Mouse (Mus musculus) kidney, postnatal 0 days (tissue): ENCODE data around the gene Slc25a33. TPM values are rescaled to one million over a fixed set of nuclear protein-coding genes. Genes with fewer than 3 reads are reported as not detected.

ENCODE experiments used
- ATAC-seq: fragments of 200-750 bp; cut with Nextera tagmentation; replicated peaks from 2 replicates; pipeline ENCODE4 v1.8.0; 2017; ENCODE audit warnings: low read depth, moderate number of reproducible peaks, moderate TSS enrichment, moderate library complexity; ENCODE audit not compliant: low FRiP score
- DNase-seq: peaks from one replicate; pipeline ENCODE4 v3.0.0-alpha.2; 2016; ENCODE audit warnings: low spot score
- H3K27ac ChIP-seq: fragments of 300-500 bp; sonication (generic); 2 replicates; pipeline ENCODE4 v1.5.1; 2014; ENCODE audit warnings: mild to moderate bottlenecking
- H3K27me3 ChIP-seq: fragments of 300-500 bp; sonication (generic); 2 replicates; pipeline ENCODE4 v1.6.1; 2014; ENCODE audit warnings: low read length, mixed read lengths; ENCODE audit not compliant: insufficient read depth
- H3K36me3 ChIP-seq: fragments of 300-500 bp; sonication (generic); 2 replicates; pipeline ENCODE4 v1.6.1; 2014; ENCODE audit warnings: low read length, mixed read lengths; ENCODE audit not compliant: insufficient read depth
- H3K4me1 ChIP-seq: fragments of 300-500 bp; sonication (generic); replicated peaks from 2 replicates; pipeline ENCODE4 v1.6.1; 2014; ENCODE audit warnings: antibody characterized with exemption, low read length, mixed read lengths; ENCODE audit not compliant: insufficient read depth
- H3K4me2 ChIP-seq: fragments of 300-500 bp; sonication (generic); 2 replicates; pipeline ENCODE4 v1.6.1; 2014; ENCODE audit warnings: mild to moderate bottlenecking, low read length, moderate library complexity, mixed read lengths
- H3K4me3 ChIP-seq: fragments of 300-500 bp; sonication (generic); replicated peaks from 2 replicates; pipeline ENCODE4 v1.5.1; 2014; ENCODE audit warnings: low read depth, low read length
- H3K9ac ChIP-seq: fragments of 300-500 bp; sonication (generic); 2 replicates; pipeline ENCODE4 v1.6.1; 2014; ENCODE audit warnings: low read depth, low read length
- H3K9me3 ChIP-seq: fragments of 300-500 bp; sonication (generic); replicated peaks from 2 replicates; pipeline ENCODE4 v1.6.1; 2016; ENCODE audit warnings: low read length, inconsistent platforms, mixed read lengths
- CTCF ChIP-seq: IDR thresholded peaks from 2 replicates; pipeline ENCODE4 v1.5.1; 2016; ENCODE audit warnings: antibody characterized with exemption, low read depth, mild to moderate bottlenecking, moderate library complexity
- WGBS: fragments of 180-500 bp; shearing (Covaris S2); extraction: QIAGEN DNeasy Blood & Tissue Kit; methylation state at CpG from one replicate; pipeline ENCODE4 v1.1.7; 2014; 5-methylcytosine and 5-hydroxymethylcytosine counted together
- polyA plus RNA-seq: library from polyadenylated mRNA; unstranded; fragments of >200 nt; fragmentation: Nextera tagmentation; extraction: Ambion mirVana; gene quantifications from 2 replicates; pipeline ENCODE4 v1.2.1, GENCODE M21; 2015

Gene Slc25a33
- polyA plus RNA-seq, 1 experiment from 2014 or later: 15.1 TPM

DNA sequence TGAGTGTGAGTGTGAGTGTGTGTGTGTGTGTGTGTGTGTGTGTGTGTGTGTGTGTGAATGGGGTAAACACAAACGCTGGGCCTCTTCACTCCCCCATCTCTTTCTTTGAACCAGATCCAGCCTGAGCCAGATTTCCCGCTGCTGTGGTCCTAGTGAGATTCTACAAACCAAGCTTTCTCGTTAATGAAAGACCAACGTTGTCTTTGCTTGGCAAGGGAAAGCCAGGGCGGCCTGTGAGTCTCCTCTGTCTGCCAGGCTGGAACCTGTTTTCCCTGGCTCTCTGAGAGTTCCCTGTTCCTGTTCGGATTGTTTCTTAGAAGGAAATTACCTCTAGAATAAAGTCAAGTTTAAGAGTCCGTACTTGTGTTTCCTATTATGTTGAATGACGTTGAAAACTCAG lies 8.9 kb upstream of the Slc25a33 start:
- Histone ChIP-seq H3K36me3 (no peaks in the 10 kb centered on the region), H3K9ac (no peak overlapping the region), H3K27ac (peak overlapping the region; percentile 82), H3K9me3 (no peaks in the 10 kb centered on the region), H3K4me2 (no peak overlapping the region), H3K4me1 (no peaks in the 10 kb centered on the region), H3K4me3 (no peak overlapping the region), H3K27me3 (no peaks in the 10 kb centered on the region)
- no peak for TF ChIP-seq CTCF
- ATAC-seq (peak; percentile 54; the same call in 1 of the 2 replicates), DNase-seq (no peak)
- WGBS: 46% methylated on average over 8 of the region's 8 CpGs

DNA sequence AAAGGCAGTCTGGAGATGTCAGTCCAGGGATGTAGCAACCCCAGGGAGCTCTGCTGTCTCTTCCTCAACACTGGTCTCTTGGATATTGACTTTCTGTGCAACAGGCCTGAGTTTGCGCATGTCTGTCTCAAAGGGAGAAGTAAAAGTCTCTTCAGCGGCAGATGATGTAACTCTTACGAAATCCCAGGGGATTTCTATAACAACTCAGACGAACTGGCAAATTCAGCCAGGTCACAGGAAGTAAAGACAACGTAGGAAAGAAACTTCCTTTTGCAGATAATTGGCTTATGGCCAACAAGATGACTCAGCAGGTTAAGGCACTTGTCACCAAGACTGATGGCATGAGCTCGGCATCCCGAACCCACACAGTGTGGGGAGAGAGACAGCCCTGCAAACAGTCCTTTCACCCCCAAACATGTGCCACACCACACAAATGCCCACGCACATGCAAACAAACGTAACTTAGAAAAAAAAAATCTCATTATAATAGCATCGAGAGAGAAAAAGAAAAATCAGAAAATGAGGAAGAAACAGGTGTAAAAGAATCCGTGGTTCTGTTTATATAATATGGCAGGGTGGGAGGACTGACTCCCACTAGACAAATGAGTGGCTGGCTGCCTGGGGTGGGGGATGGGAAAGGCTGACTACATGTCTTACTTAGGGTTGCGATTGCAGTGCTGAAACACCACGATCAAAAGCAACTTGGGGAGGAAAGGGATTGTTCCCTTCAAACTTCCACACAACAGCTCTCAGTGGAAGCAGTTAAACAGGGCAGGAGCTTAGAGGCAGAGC lies 6.7 kb upstream of the Slc25a33 start:
- H3K4me3 ChIP-seq: no peak overlapping the region
- no peaks in the 10 kb centered on the region for H3K36me3 ChIP-seq
- H3K4me2 ChIP-seq: no peak overlapping the region
- no peaks in the 10 kb centered on the region for H3K27me3 ChIP-seq
- no peaks in the 10 kb centered on the region for H3K9me3 ChIP-seq
- DNase-seq: peak; percentile 47
- no peak overlapping the region for H3K9ac ChIP-seq
- no peak for ATAC-seq
- no peak overlapping the region for H3K27ac ChIP-seq
- TF ChIP-seq CTCF: no peak
- H3K4me1 ChIP-seq: peaks cover 3% of the 10 kb centered on the region; the same call in 1 of the 2 replicates
- WGBS: 44% methylated on average over 13 of the region's 13 CpGs

DNA sequence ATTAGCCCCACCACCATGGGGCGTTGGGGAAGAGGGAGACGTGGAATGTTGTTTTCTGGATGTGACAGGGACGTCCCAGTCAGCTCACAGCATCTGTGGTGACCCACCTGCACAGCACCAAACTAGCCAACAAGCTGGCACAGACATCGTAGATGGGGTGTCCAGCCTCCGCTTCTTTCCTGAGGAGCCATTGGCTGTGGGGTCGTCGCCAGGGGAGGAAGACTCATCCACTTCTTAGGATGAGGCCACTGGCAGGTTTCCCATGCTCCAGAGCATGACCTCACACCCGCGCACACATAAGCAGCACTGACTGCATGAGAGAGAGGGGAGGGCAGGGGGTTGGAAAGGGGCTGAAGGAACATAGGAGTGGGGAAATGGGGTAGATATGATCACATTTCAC lies 5.9 kb upstream of the Slc25a33 start:
- H3K4me2 ChIP-seq: no peak overlapping the region
- no peak for TF ChIP-seq CTCF
- no peaks in the 10 kb centered on the region for H3K9me3 ChIP-seq
- H3K36me3 ChIP-seq: no peaks in the 10 kb centered on the region
- H3K4me1 ChIP-seq: peaks cover 8% of the 10 kb centered on the region; the same call in 1 of the 2 replicates
- no peak overlapping the region for H3K9ac ChIP-seq
- H3K27me3 ChIP-seq: no peaks in the 10 kb centered on the region
- H3K4me3 ChIP-seq: no peak overlapping the region
- WGBS: 79% methylated on average over 9 of the region's 9 CpGs
- DNase-seq: no peak
- ATAC-seq: no peak
- H3K27ac ChIP-seq: no peak overlapping the region

GRCm38 (mm10) chr4:149777126-149777525 lies 3.0 kb upstream of the Slc25a33 start:
- H3K4me2 ChIP-seq: no peak overlapping the region
- no peaks in the 10 kb centered on the region for H3K36me3 ChIP-seq
- no peaks in the 10 kb centered on the region for H3K27me3 ChIP-seq
- DNase-seq (no peak), ATAC-seq (no peak)
- 84% methylated on average over 9 of the region's 9 CpGs for WGBS
- no peak for TF ChIP-seq CTCF
- no peak overlapping the region for H3K27ac ChIP-seq
- H3K4me1 ChIP-seq: peaks cover 19% of the 10 kb centered on the region
- no peak overlapping the region for H3K4me3 ChIP-seq
- no peaks in the 10 kb centered on the region for H3K9me3 ChIP-seq
- no peak overlapping the region for H3K9ac ChIP-seq

DNA sequence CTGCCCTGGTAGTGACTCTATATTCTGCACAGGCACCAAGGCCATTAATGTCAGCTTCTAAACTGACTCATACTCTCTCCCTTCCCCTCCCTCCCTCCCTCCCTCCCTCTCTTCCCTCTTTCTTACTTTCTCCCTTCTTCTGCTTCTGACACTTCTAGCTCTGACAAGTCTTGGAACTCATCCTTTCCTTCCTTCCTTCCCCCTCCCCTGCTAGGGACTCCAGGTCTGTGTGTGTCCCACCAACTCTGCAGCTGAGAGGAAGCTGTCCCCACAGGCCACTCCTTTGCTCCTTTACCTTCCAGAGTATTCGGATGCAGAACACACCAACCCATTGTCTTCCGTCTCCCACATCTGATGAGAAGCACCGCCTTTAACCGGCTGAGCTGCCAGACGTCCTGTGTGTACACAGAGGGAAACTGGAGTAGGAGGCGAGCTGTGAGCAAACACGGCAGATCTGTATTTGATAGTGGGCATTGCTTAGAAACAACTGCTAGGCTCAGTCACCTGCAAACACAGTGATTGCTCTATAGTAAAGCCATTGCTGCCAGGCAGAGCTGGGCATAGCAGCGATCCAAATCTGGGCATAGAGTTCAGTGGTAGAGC lies 1.8 kb upstream of the Slc25a33 start:
- Histone ChIP-seq H3K4me2 (no peak overlapping the region), H3K4me1 (peaks cover 19% of the 10 kb centered on the region), H3K9me3 (no peaks in the 10 kb centered on the region), H3K36me3 (no peaks in the 10 kb centered on the region), H3K27ac (0 out of 2 replicates have a peak overlapping the region, but pooled peaks have one; percentile 31), H3K4me3 (no peak overlapping the region), H3K9ac (no peak overlapping the region), H3K27me3 (no peaks in the 10 kb centered on the region)
- TF ChIP-seq CTCF: no peak
- ATAC-seq (no peak), DNase-seq (no peak)
- WGBS: 16% methylated on average over 8 of the region's 8 CpGs

DNA sequence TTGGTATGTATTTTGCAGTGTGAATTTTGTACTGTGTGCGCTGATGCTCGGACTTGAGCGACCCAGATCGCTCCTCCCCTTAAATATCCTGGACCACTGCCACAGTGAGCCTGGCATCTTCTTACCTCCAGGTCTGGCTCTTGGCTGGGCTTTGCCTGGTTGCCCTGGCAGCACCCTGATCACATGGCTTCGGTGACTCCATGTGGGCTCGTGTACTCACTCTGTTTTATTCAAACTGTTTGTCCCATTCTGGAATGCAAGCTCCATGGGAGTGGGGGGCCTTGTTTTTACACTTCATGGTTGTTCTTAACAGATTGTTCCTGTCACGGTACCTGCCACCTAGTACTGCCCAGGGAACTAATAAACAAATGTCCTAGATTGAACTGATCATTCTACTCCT lies 1.3 kb upstream of the Slc25a33 start:
- WGBS: 54% methylated on average over 7 of the region's 7 CpGs
- TF ChIP-seq CTCF: no peak
- Histone ChIP-seq H3K27ac (no peak overlapping the region), H3K9ac (no peak overlapping the region), H3K36me3 (no peaks in the 10 kb centered on the region), H3K4me2 (no peak overlapping the region), H3K9me3 (no peaks in the 10 kb centered on the region), H3K27me3 (no peaks in the 10 kb centered on the region), H3K4me1 (peaks cover 19% of the 10 kb centered on the region), H3K4me3 (no peak overlapping the region)
- ATAC-seq (peak; percentile 8; the same call in 1 of the 2 replicates), DNase-seq (no peak)
